Mouse (Mus musculus) neural tube, embryonic 11.5 days (tissue): Measurements from ENCODE around the gene Rgs12. TPM values are rescaled to one million over a fixed set of nuclear protein-coding genes. Genes with fewer than 3 reads are reported as not detected.

Source experiments
- ATAC-seq: fragments of 200-750 bp; cut with Nextera tagmentation; 2 replicates; pipeline ENCODE4 v1.8.0; 2017; ENCODE audit warnings: moderate number of reproducible peaks, mild to moderate bottlenecking, moderate TSS enrichment, moderate library complexity; ENCODE audit not compliant: insufficient read depth, low FRiP score, low TSS enrichment
- DNase-seq: peaks from one replicate; pipeline ENCODE4 v3.0.0-alpha.2; 2015; ENCODE audit warnings: low spot score
- H3K27ac ChIP-seq: fragments of 300-500 bp; sonication (generic); 2 replicates; pipeline ENCODE4 v1.5.1; 2014; ENCODE audit warnings: low read depth, mild to moderate bottlenecking, low read length
- H3K27me3 ChIP-seq: fragments of 300-500 bp; sonication (generic); 2 replicates; pipeline ENCODE4 v1.6.1; 2014; ENCODE audit warnings: mild to moderate bottlenecking, low read length, mixed read lengths; ENCODE audit not compliant: control insufficient read depth, insufficient read depth
- H3K36me3 ChIP-seq: fragments of 300-500 bp; sonication (generic); 2 replicates; pipeline ENCODE4 v1.6.1; 2014; ENCODE audit warnings: mild to moderate bottlenecking, low read length, moderate library complexity, mixed read lengths; ENCODE audit not compliant: control insufficient read depth, insufficient read depth
- H3K4me1 ChIP-seq: fragments of 300-500 bp; sonication (generic); 2 replicates; pipeline ENCODE4 v1.6.1; 2014; ENCODE audit warnings: low read length, mixed read lengths; ENCODE audit not compliant: control insufficient read depth, insufficient read depth
- H3K4me2 ChIP-seq: fragments of 300-500 bp; sonication (generic); 2 replicates; pipeline ENCODE4 v1.6.1; 2014; ENCODE audit warnings: low read depth, mild to moderate bottlenecking, moderate library complexity
- H3K4me3 ChIP-seq: fragments of 300-500 bp; sonication (generic); 2 replicates; pipeline ENCODE4 v1.5.1; 2014; ENCODE audit warnings: low read depth, low read length
- H3K9ac ChIP-seq: fragments of 300-500 bp; sonication (generic); 2 replicates; pipeline ENCODE4 v1.6.1; 2014; ENCODE audit warnings: mild to moderate bottlenecking, low read length
- H3K9me3 ChIP-seq: fragments of 300-500 bp; sonication (generic); 2 replicates; pipeline ENCODE4 v1.6.1; 2016; ENCODE audit warnings: low read length; ENCODE audit not compliant: control insufficient read depth
- WGBS: fragments of 180-500 bp; shearing (Covaris S2); extraction: QIAGEN DNeasy Blood & Tissue Kit; methylation state at CpG from one replicate; pipeline ENCODE4 v1.1.7; 2014; 5-methylcytosine and 5-hydroxymethylcytosine counted together
- polyA plus RNA-seq: library from polyadenylated mRNA; unstranded; fragments of >200 nt; fragmentation: Nextera tagmentation; extraction: Ambion mirVana; gene quantifications from 2 replicates; pipeline ENCODE4 v1.2.1, GENCODE M21; 2014

Rgs12 gene
- polyA plus RNA-seq, 1 experiment from 2014 or later = 39.5 TPM

DNA sequence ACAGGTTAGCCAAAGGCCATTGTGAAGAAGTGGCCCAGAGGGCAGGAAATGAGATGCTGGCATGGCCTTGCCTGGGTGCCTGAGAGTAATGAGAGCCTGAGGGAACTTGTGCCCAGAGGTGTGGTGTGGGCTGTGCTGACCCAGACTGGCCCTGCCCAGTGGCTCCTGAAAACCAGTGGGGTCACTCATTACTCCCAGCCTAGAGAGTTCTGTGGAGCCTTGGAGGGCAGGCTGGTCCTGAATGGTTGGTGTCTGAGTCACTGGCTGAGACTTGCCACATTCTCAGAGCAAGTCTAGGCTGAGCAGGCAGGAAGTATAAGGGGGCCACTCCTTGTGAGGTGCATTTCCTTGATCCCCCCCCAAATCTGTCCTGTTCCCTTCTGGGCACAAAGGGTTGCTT lies 88.2 kb downstream of the Rgs12 start:
- H3K4me3 ChIP-seq = no peak overlapping the region
- H3K36me3 ChIP-seq = peaks cover 5% of the 10 kb centered on the region
- DNase-seq = no peak
- no peaks in the 10 kb centered on the region for H3K4me1 ChIP-seq
- no peaks in the 10 kb centered on the region for H3K27me3 ChIP-seq
- no peak for ATAC-seq
- H3K27ac ChIP-seq = no peak overlapping the region
- H3K9me3 ChIP-seq = no peaks in the 10 kb centered on the region
- no peak overlapping the region for H3K9ac ChIP-seq
- H3K4me2 ChIP-seq = no peak overlapping the region

DNA sequence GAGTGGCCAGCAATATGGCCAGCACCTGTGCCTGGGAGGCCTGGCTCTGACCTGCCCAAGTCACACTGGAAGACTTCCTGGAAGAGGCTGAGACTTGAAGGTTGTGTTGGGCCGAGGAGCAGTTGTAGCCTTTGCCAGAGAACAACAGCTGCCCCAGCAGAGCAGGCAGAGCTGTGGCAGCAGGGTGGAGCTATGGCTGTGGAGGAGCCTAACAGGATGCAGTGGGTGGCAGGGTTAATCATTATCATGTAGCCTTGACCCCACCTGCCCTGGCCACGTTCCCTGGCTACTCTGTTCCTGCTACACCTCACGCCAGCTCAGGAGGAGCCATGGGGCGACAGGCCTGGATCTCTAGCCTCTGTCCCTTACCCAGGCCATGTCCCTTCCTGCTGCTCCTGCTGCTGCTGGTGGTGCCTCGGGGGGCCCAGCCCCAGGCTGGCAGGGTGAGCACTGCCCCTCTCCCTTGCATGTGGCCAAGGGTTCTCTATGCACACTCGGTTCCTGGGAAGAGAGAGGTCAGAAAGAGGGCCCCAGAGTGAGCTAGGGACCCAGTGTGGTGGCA lies 92.1 kb downstream of the Rgs12 start, which contains the start of gene Hgfac:
Gene Hgfac (plus strand): TSS at position 242 of the 562 bp plus-strand sequence.
- H3K27ac ChIP-seq = no peak within 1 kb of the TSS
- WGBS = 67% methylated on average over 6 of the region's 6 CpGs
- no peaks in the 10 kb centered on the region for H3K4me1 ChIP-seq

GRCm38 (mm10) chr5:35042431-35043109 lies 93.3 kb downstream of the Rgs12 start:
- H3K4me2 ChIP-seq = no peak overlapping the region
- no peaks in the 10 kb centered on the region for H3K27me3 ChIP-seq
- ATAC-seq (no peak), DNase-seq (no peak)
- no peak overlapping the region for H3K9ac ChIP-seq
- WGBS = 79% methylated on average over 10 of the region's 10 CpGs
- no peaks in the 10 kb centered on the region for H3K36me3 ChIP-seq
- H3K4me1 ChIP-seq = no peaks in the 10 kb centered on the region
- H3K4me3 ChIP-seq = no peak overlapping the region
- H3K27ac ChIP-seq = no peak overlapping the region
- no peaks in the 10 kb centered on the region for H3K9me3 ChIP-seq

More for the DNA sequence above, 92.1 kb downstream of the Rgs12 start, which contains the start of gene Hgfac:
- no peak within 1 kb of the TSS for H3K4me3 ChIP-seq
- no peak within 1 kb of the TSS for H3K4me2 ChIP-seq
- no peaks in the 10 kb centered on the region for H3K9me3 ChIP-seq
- H3K27me3 ChIP-seq = no peaks in the 10 kb centered on the region
- H3K9ac ChIP-seq = no peak within 1 kb of the TSS
- H3K36me3 ChIP-seq = no peaks in the 10 kb centered on the region
- ATAC-seq (no peak), DNase-seq (no peak)

GRCm38 (mm10) chr5:35043110-35043451 lies 93.8 kb downstream of the Rgs12 start:
- peak; percentile 71; the same call in 1 of the 2 replicates for ATAC-seq
- Histone ChIP-seq H3K27ac (no peak overlapping the region), H3K4me1 (no peaks in the 10 kb centered on the region), H3K27me3 (no peaks in the 10 kb centered on the region), H3K9me3 (no peaks in the 10 kb centered on the region), H3K4me3 (no peak overlapping the region), H3K9ac (no peak overlapping the region), H3K36me3 (no peaks in the 10 kb centered on the region), H3K4me2 (no peak overlapping the region)
- peak; percentile 76 for DNase-seq
- 48% methylated on average over 1 of the region's 1 CpGs for WGBS

DNA sequence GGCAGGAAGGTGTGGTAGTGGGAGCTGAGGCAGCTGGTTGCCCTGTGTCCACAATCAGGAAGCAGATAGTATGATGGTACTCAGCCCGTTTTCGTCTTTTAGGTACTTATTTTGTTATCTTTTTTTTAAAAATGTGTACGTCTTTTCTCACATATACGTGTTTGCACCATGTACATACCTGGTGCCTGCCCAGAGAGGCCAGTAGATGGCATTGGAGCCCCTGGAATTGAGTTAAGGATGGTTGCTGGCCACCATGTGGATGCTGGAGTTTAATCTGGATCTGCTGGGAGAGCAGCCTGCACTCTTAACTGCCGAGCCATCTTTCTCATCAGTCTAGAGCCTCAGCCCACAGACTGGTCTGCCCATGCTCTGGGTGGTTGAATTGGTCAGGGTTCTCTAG lies 101.3 kb downstream of the Rgs12 start:
- Histone ChIP-seq H3K36me3 (no peaks in the 10 kb centered on the region), H3K4me3 (no peak overlapping the region), H3K27ac (no peak overlapping the region), H3K9ac (no peak overlapping the region), H3K4me2 (no peak overlapping the region), H3K27me3 (no peaks in the 10 kb centered on the region), H3K4me1 (no peaks in the 10 kb centered on the region), H3K9me3 (no peaks in the 10 kb centered on the region)
- DNase-seq (no peak), ATAC-seq (no peak)
- WGBS = 77% methylated on average over 5 of the region's 5 CpGs

DNA sequence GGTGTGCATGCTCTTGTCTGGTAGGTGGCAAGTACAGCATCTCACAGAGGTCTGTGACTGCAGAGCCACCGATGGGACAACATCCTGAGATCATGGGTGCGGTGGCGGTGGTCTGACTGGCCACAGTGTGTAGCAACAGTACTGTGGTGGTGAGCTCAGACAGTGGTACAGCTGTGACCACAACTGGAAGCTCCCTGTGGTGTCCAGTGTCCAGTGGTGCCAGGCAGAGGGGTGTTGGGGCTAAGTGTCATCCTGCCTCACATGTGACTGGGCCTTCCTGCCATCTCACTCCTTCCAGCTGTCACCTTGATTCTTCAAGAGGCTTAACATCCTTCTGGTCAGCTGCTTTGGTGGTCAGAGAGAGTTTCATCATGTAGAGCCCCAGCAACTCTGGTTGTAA lies 105.4 kb downstream of the Rgs12 start:
- Histone ChIP-seq H3K36me3 (no peaks in the 10 kb centered on the region), H3K4me3 (no peak overlapping the region), H3K4me1 (no peaks in the 10 kb centered on the region; the same call in 1 of the 2 replicates), H3K4me2 (no peak overlapping the region), H3K27ac (no peak overlapping the region), H3K27me3 (peaks cover 25% of the 10 kb centered on the region), H3K9ac (no peak overlapping the region), H3K9me3 (no peaks in the 10 kb centered on the region)
- WGBS = 92% methylated on average over 3 of the region's 3 CpGs
- ATAC-seq = no peak
- DNase-seq = no peak

- H3K27me3 ChIP-seq = peaks cover 25% of the 10 kb centered on the region
- 82% methylated on average over 12 of the region's 12 CpGs for WGBS
- no peak for ATAC-seq
Measured at GRCm38 (mm10) chr5:35055076-35055475, 105.8 kb downstream of the Rgs12 start.

GRCm38 (mm10) chr5:35056604-35057432 lies 107.6 kb downstream of the Rgs12 start, which contains the start of gene Dok7:
Gene Dok7 (plus strand): TSS chr5:35056766.
- Histone ChIP-seq H3K36me3 (no peaks in the 10 kb centered on the region), H3K4me3 (peak within 1 kb of the TSS; percentile 48), H3K9me3 (no peaks in the 10 kb centered on the region), H3K4me1 (no peaks in the 10 kb centered on the region; the same call in 1 of the 2 replicates), H3K27ac (no peak within 1 kb of the TSS), H3K4me2 (peak within 1 kb of the TSS; percentile 95), H3K27me3 (peaks cover 25% of the 10 kb centered on the region), H3K9ac (peak within 1 kb of the TSS; percentile 57)
- ATAC-seq (peak; percentile 50; the same call in 1 of the 2 replicates), DNase-seq (peak; percentile 43)
- whole genome bisulfite sequencing = under 1% methylated on average over 46 of the region's 74 CpGs

More at GRCm38 (mm10) chr5:35055076-35055475, 105.8 kb downstream of the Rgs12 start:
- Histone ChIP-seq H3K4me1 (no peaks in the 10 kb centered on the region; the same call in 1 of the 2 replicates), H3K4me2 (no peak overlapping the region), H3K9me3 (no peaks in the 10 kb centered on the region), H3K36me3 (no peaks in the 10 kb centered on the region), H3K27ac (no peak overlapping the region), H3K9ac (no peak overlapping the region), H3K4me3 (no peak overlapping the region)
- DNase-seq = no peak
